Mouse (Mus musculus): ENCODE results near the gene Rexo2. TPM values are rescaled to one million over a fixed set of nuclear protein-coding genes. Genes with fewer than 3 reads are reported as not detected.

The Rexo2 gene
- total RNA-seq, 2 experiments from 2014 or later, result 92.2 to 105 TPM

Small RNA genes lying within 50 kb of the gene (microRNA-seq; reads per million reads assigned to microRNA genes)
- not detected for gene Gm23653

Other genes starting within 250 kb of the Rexo2 start
- under 1 TPM in 1 of 2 experiments, not detected in 1; 0.12 TPM for gene Nxpe2, start 127.2 kb downstream of the Rexo2 start, total RNA-seq (2021)
- gene Rbm7, start 14.7 kb upstream of the Rexo2 start, total RNA-seq (2021), result 10 to 100 TPM; 39.2 to 42.9 TPM
- 10 to 100 TPM in 1 of 2 experiments, 1 to 10 TPM in 1; 7.3 to 10.1 TPM for gene Gm5617, start 14.8 kb upstream of the Rexo2 start, total RNA-seq (2021)
- gene Nnmt, start 124.5 kb upstream of the Rexo2 start, total RNA-seq (2021), result 1 to 10 TPM; 7.2 to 8.2 TPM

Measured in left cerebral cortex, postnatal 4 days (tissue).